Mouse (Mus musculus) kidney, postnatal 10 days (tissue): ENCODE measurements at regions not wholly inside any gene's neighbourhood (a gene's known extent, or its start where the extent isn't known, plus 50 kb on each side); places are given as distances from the start of the nearest gene placed in this dataset.

ENCODE experiments used
- DNase-seq: peaks from one replicate; pipeline ENCODE4 v3.0.0; 2021; ENCODE audit warnings: mixed read lengths

GRCm38 (mm10) chr13:56350705-56351400 is 54.5 kb upstream of the Cxcl14 start:
- DNase-seq = no peak

- DNase-seq = no peak
These were observed 55.0 kb upstream of the Cxcl14 start for GRCm38 (mm10) chr13:56351401-56351735.

GRCm38 (mm10) chr13:56352436-56352835 is 56.1 kb upstream of the Cxcl14 start:
- DNase-seq = no peak

- DNase-seq = peak; percentile 64
These were observed 56.7 kb upstream of the Cxcl14 start for GRCm38 (mm10) chr13:56352839-56353605.

GRCm38 (mm10) chr13:56353921-56354320 is 57.6 kb upstream of the Cxcl14 start:
- no peak for DNase-seq

GRCm38 (mm10) chr13:56354630-56355029 is 58.3 kb upstream of the Cxcl14 start:
- DNase-seq = no peak

- no peak for DNase-seq
These were observed 60.6 kb upstream of the Cxcl14 start for GRCm38 (mm10) chr13:56356999-56357398.

GRCm38 (mm10) chr13:56357955-56358354 is 61.6 kb upstream of the Cxcl14 start:
- DNase-seq = no peak

- peak; percentile 58 for DNase-seq
These were observed 62.5 kb upstream of the Cxcl14 start for GRCm38 (mm10) chr13:56358827-56359226.

- DNase-seq = no peak
These were observed 63.2 kb upstream of the Cxcl14 start for GRCm38 (mm10) chr13:56359554-56359953.

- no peak for DNase-seq
These were observed 64.5 kb upstream of the Cxcl14 start for GRCm38 (mm10) chr13:56360803-56361202.

GRCm38 (mm10) chr13:56362238-56362637 is 64.2 kb upstream of the Gm3045 start:
- no peak for DNase-seq

GRCm38 (mm10) chr13:56362646-56363045 is 63.7 kb upstream of the Gm3045 start:
- no peak for DNase-seq

- no peak for DNase-seq
These were observed 56.8 kb upstream of the Gm3045 start for GRCm38 (mm10) chr13:56369600-56369999.

GRCm38 (mm10) chr13:56371374-56371773 is 55.0 kb upstream of the Gm3045 start:
- DNase-seq = no peak

GRCm38 (mm10) chr13:56372003-56372725 is 54.2 kb upstream of the Gm3045 start:
- peak; percentile 84 for DNase-seq

GRCm38 (mm10) chr13:56372727-56373126 is 53.7 kb upstream of the Gm3045 start:
- DNase-seq = no peak
